Comparison of ENCODE assay signal across 20 mouse cellular contexts in the genomic region with DNA sequence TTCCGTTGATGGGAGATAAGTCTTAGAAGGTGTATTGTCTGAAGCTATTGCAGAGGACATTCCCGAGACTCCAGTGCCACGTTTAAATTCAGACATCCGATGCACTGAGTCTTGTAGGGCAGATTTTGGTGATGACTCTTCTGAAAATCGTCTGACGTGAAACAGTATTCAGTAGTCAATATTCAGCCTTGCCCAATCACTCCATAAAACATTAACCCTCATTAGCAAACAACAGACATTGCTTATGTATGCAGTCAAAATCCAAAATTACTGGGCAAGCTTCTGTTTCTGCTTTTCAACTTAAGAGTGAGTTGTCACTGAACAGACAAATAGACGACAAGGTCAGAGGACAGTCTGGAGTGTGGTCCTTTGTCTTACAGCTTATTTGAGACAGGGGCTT. TPM values are rescaled to one million over a fixed set of nuclear protein-coding genes. Genes with fewer than 3 reads are reported as not detected.
DNase-seq lines count a peak whose midpoint lies in the region; ATAC-seq lines count a peak whose summit lies in the region.
"Had no signal": no experiment of that assay in that cellular context is flagged by ENCODE, and none has a peak within 500 bp of the region (broad histone marks: within the 10 kb centered on the region; RNA-seq: fewer than 3 reads in every experiment).

No protein-coding gene starts in this region.

- H3K9me3 ChIP-seq in hindbrain, embryonic 11.5 days (ENCODE audit: control insufficient read depth, low read length), result no peaks in the 10 kb centered on the region
- H3K9me3 ChIP-seq in hindbrain, embryonic 10.5 days, result no peaks in the 10 kb centered on the region
- no peaks in the 10 kb centered on the region for H3K9me3 ChIP-seq in neural tube, embryonic 13.5 days
- no peaks in the 10 kb centered on the region for H3K9me3 ChIP-seq in neural tube, embryonic 15.5 days (replicated peaks)
- no peaks in the 10 kb centered on the region for H3K9me3 ChIP-seq in midbrain, embryonic 11.5 days (ENCODE audit: control insufficient read depth, low read length)
- H3K9me3 ChIP-seq: intestine, embryonic 15.5 days had no signal

- WGBS in hindbrain, embryonic 11.5 days, result 30% methylated on average over 7 of the region's 7 CpGs
- 48% methylated on average over 7 of the region's 7 CpGs for WGBS in hindbrain, embryonic 10.5 days
- 26% methylated on average over 7 of the region's 7 CpGs for WGBS in neural tube, embryonic 13.5 days
- 28% methylated on average over 7 of the region's 7 CpGs for WGBS in neural tube, embryonic 15.5 days
- WGBS in midbrain, embryonic 11.5 days, result 44% methylated on average over 7 of the region's 7 CpGs

- H3K27ac ChIP-seq in hindbrain, embryonic 11.5 days (ENCODE audit: low read depth, low read length), result no peak overlapping the region
- H3K27ac ChIP-seq in hindbrain, embryonic 10.5 days, result no peak overlapping the region
- H3K27ac ChIP-seq in neural tube, embryonic 13.5 days (replicated peaks), result no peak overlapping the region
- no peak overlapping the region for H3K27ac ChIP-seq in neural tube, embryonic 15.5 days (replicated peaks)
- no peak overlapping the region for H3K27ac ChIP-seq in midbrain, embryonic 11.5 days (ENCODE audit: low read depth, low read length)
- H3K27ac ChIP-seq: heart, adult 2 months; intestine, embryonic 15.5 days; kidney, postnatal 0 days; stomach, postnatal 0 days had no signal

- H3K4me2 ChIP-seq in hindbrain, embryonic 11.5 days (replicated peaks; ENCODE audit: low read depth, low read length), result no peak overlapping the region
- no peak overlapping the region for H3K4me2 ChIP-seq in neural tube, embryonic 13.5 days
- H3K4me2 ChIP-seq in neural tube, embryonic 15.5 days, result no peak overlapping the region
- no peak overlapping the region for H3K4me2 ChIP-seq in midbrain, embryonic 11.5 days
- H3K4me2 ChIP-seq: intestine, embryonic 15.5 days; lung, embryonic 14.5 days had no signal

- ATAC-seq in hindbrain, embryonic 11.5 days (ENCODE audit: low FRiP score), result peak; percentile 48; the same call in 1 of the 2 replicates
- peak; percentile 20; the same call in 1 of the 2 replicates for ATAC-seq in neural tube, embryonic 13.5 days (ENCODE audit: low read depth)
- no peak for ATAC-seq in neural tube, embryonic 15.5 days (ENCODE audit: low FRiP score)
- peak; percentile 42; the same call in 1 of the 2 replicates for ATAC-seq in midbrain, embryonic 11.5 days (ENCODE audit: low FRiP score)
- ATAC-seq: intestine, embryonic 15.5 days had no signal

- DNase-seq in hindbrain, embryonic 11.5 days (ENCODE audit: low spot score), result no peak
- DNase-seq in hindbrain, embryonic 10.5 days (ENCODE audit: low spot score), result no peak
- DNase-seq in midbrain, embryonic 11.5 days (ENCODE audit: low spot score, missing footprints), result no peak
- DNase-seq in left cerebral cortex, postnatal 25 days (ENCODE audit: low spot score in 2 of 2), result no peak
- no peak for DNase-seq in thymus, postnatal 14 days
- DNase-seq: cerebellum, adult 18-20 months; cerebellum, postnatal 25 days; gastrocnemius, postnatal 14 days; heart, adult 2 months; heart, postnatal 36 days; left cerebral cortex, postnatal 4 days; liver; lung, embryonic 14.5 days; lung, postnatal 36 days; right cerebral cortex, adult 18-20 months had no signal

- H3K4me3 ChIP-seq in hindbrain, embryonic 11.5 days (ENCODE audit: low read depth, low read length), result no peak overlapping the region
- H3K4me3 ChIP-seq in hindbrain, embryonic 10.5 days, result no peak overlapping the region
- H3K4me3 ChIP-seq in neural tube, embryonic 13.5 days, result no peak overlapping the region
- H3K4me3 ChIP-seq in neural tube, embryonic 15.5 days (replicated peaks), result no peak overlapping the region
- no peak overlapping the region for H3K4me3 ChIP-seq in midbrain, embryonic 11.5 days (ENCODE audit: low read depth, low read length)
- H3K4me3 ChIP-seq: heart, adult 2 months; intestine, embryonic 15.5 days had no signal

- H3K36me3 ChIP-seq in hindbrain, embryonic 11.5 days (ENCODE audit: control insufficient read depth, insufficient read depth, low read length), result no peaks in the 10 kb centered on the region
- no peaks in the 10 kb centered on the region for H3K36me3 ChIP-seq in hindbrain, embryonic 10.5 days
- no peaks in the 10 kb centered on the region for H3K36me3 ChIP-seq in neural tube, embryonic 13.5 days
- no peaks in the 10 kb centered on the region for H3K36me3 ChIP-seq in neural tube, embryonic 15.5 days
- H3K36me3 ChIP-seq in midbrain, embryonic 11.5 days (ENCODE audit: control insufficient read depth, insufficient read depth, low read length), result no peaks in the 10 kb centered on the region
- H3K36me3 ChIP-seq: intestine, embryonic 15.5 days had no signal

- no peaks in the 10 kb centered on the region for H3K27me3 ChIP-seq in hindbrain, embryonic 11.5 days (ENCODE audit: control insufficient read depth, insufficient read depth, low read length)
- H3K27me3 ChIP-seq in hindbrain, embryonic 10.5 days (ENCODE audit: insufficient read depth, poor library complexity, severe bottlenecking), result no peaks in the 10 kb centered on the region
- H3K27me3 ChIP-seq in neural tube, embryonic 13.5 days, result no peaks in the 10 kb centered on the region
- no peaks in the 10 kb centered on the region for H3K27me3 ChIP-seq in neural tube, embryonic 15.5 days (replicated peaks)
- no peaks in the 10 kb centered on the region for H3K27me3 ChIP-seq in midbrain, embryonic 11.5 days (ENCODE audit: control insufficient read depth, insufficient read depth, low read length)
- H3K27me3 ChIP-seq: intestine, embryonic 15.5 days had no signal

- intact Hi-C loops in left cerebral cortex, postnatal 25 days (cut with DNase I), result no loop called here

- no peak overlapping the region for H3K9ac ChIP-seq in hindbrain, embryonic 11.5 days (ENCODE audit: low read depth, low read length)
- H3K9ac ChIP-seq in neural tube, embryonic 13.5 days, result no peak overlapping the region
- no peak overlapping the region for H3K9ac ChIP-seq in neural tube, embryonic 15.5 days (replicated peaks)
- H3K9ac ChIP-seq in midbrain, embryonic 11.5 days (ENCODE audit: low read length), result no peak overlapping the region
- H3K9ac ChIP-seq: intestine, embryonic 15.5 days; lung, embryonic 14.5 days had no signal

- no peaks in the 10 kb centered on the region for H3K4me1 ChIP-seq in hindbrain, embryonic 11.5 days (replicated peaks; ENCODE audit: control insufficient read depth, insufficient read depth, low read length)
- H3K4me1 ChIP-seq in hindbrain, embryonic 10.5 days (replicated peaks), result peaks cover 21% of the 10 kb centered on the region
- peaks cover 21% of the 10 kb centered on the region for H3K4me1 ChIP-seq in neural tube, embryonic 13.5 days (replicated peaks)
- H3K4me1 ChIP-seq in neural tube, embryonic 15.5 days, result peaks cover 6% of the 10 kb centered on the region; the same call in 1 of the 2 replicates
- H3K4me1 ChIP-seq in midbrain, embryonic 11.5 days (ENCODE audit: control insufficient read depth, insufficient read depth, low read length), result peaks cover 10% of the 10 kb centered on the region; the same call in 1 of the 2 replicates
- H3K4me1 ChIP-seq: intestine, embryonic 15.5 days had no signal

RNA-seq across cellular contexts. Expression of a gene that starts 57.7 kb away (rescaled TPM):
- polyA plus RNA-seq in hindbrain, embryonic 11.5 days (2014; fragmentation: Nextera tagmentation; extraction: Ambion mirVana), result 67.6 and 82.8 TPM in 2 replicates
- 24.2 and 46.9 TPM in 2 replicates for polyA plus RNA-seq in hindbrain, embryonic 10.5 days (2016; fragmentation: Nextera tagmentation; extraction: Ambion mirVana)
- 110 and 111 TPM in 2 replicates for polyA plus RNA-seq in neural tube, embryonic 13.5 days (2015; fragmentation: Nextera tagmentation; extraction: Ambion mirVana)
- polyA plus RNA-seq in neural tube, embryonic 15.5 days (2015; fragmentation: Nextera tagmentation; extraction: Ambion mirVana), result 91.5 and 102 TPM in 2 replicates
- polyA plus RNA-seq in midbrain, embryonic 11.5 days (2014; fragmentation: Nextera tagmentation; extraction: Ambion mirVana), result 75.7 and 84.4 TPM in 2 replicates
- 100 to 1,000 TPM; 524 to 562 TPM for total RNA-seq in left cerebral cortex, postnatal 25 days (2021)
